Mouse (Mus musculus) cerebellum, adult (tissue): ENCODE measurements around the gene Lrit2.
A peak's percentile ranks its signal among the peaks of the same experiment; 100 is the strongest.

Experiments used
- ATAC-seq: cut with Nextera tagmentation; 2 replicates; pipeline ENCODE4 v1.9.2; 2017; ENCODE audit warnings: mild to moderate bottlenecking, moderate library complexity, mixed read lengths; ENCODE audit not compliant: insufficient number of reproducible peaks, low FRiP score, low TSS enrichment

Lrit2 gene

GRCm38 (mm10) chr14:37067629-37068028 is at the start of gene Lrit2:
Gene Lrit2, plus strand, starts transcription at chr14:37067929.
- no peak for ATAC-seq

GRCm38 (mm10) chr14:37027248-37027933 is 40.3 kb upstream of the Lrit2 start:
- ATAC-seq, result no peak

- ATAC-seq, result no peak
Measured at GRCm38 (mm10) chr14:37027951-37028350, 39.8 kb upstream of the Lrit2 start.

GRCm38 (mm10) chr14:37028555-37028954 is 39.2 kb upstream of the Lrit2 start:
- no peak for ATAC-seq

- 0 out of 2 replicates have a peak, but pooled peaks have one; percentile 6 for ATAC-seq
Measured at GRCm38 (mm10) chr14:37032481-37033104, 35.1 kb upstream of the Lrit2 start.

- peak; percentile 79 for ATAC-seq
Measured at GRCm38 (mm10) chr14:37033241-37033640, 34.5 kb upstream of the Lrit2 start.

- ATAC-seq, result no peak
Measured at GRCm38 (mm10) chr14:37034432-37034831, 33.3 kb upstream of the Lrit2 start.

- ATAC-seq, result no peak
Measured at GRCm38 (mm10) chr14:37048914-37049410, 18.8 kb upstream of the Lrit2 start, which contains the start of gene Rgr. Gene Rgr, minus strand, starts transcription at chr14:37048964.

- ATAC-seq, result no peak
Measured at GRCm38 (mm10) chr14:37064849-37065248, 2.9 kb upstream of the Lrit2 start.

GRCm38 (mm10) chr14:37066636-37067035 is 1.1 kb upstream of the Lrit2 start:
- no peak for ATAC-seq

GRCm38 (mm10) chr14:37068516-37068915 is 787 bp downstream of the Lrit2 start:
- no peak for ATAC-seq

GRCm38 (mm10) chr14:37080724-37081123 is 13.0 kb downstream of the Lrit2 start:
- no peak for ATAC-seq

GRCm38 (mm10) chr14:37083755-37084154 is 16.0 kb downstream of the Lrit2 start:
- ATAC-seq, result no peak

- ATAC-seq, result no peak
Measured at GRCm38 (mm10) chr14:37094436-37094835, 26.7 kb downstream of the Lrit2 start.

GRCm38 (mm10) chr14:37095556-37095955 is 27.8 kb downstream of the Lrit2 start:
- no peak for ATAC-seq

- ATAC-seq, result peak; percentile 28; the same call in 1 of the 2 replicates
Measured at GRCm38 (mm10) chr14:37097956-37098530, 30.3 kb downstream of the Lrit2 start, which contains the start of gene Cdhr1. Gene Cdhr1, minus strand, starts transcription at chr14:37098347.

GRCm38 (mm10) chr14:37101531-37101930 is 33.8 kb downstream of the Lrit2 start:
- ATAC-seq, result no peak

- ATAC-seq, result no peak
Measured at GRCm38 (mm10) chr14:37102484-37102883, 34.8 kb downstream of the Lrit2 start.

GRCm38 (mm10) chr14:37104747-37105146 is 37.0 kb downstream of the Lrit2 start:
- ATAC-seq, result no peak

- ATAC-seq, result no peak
Measured at GRCm38 (mm10) chr14:37105846-37106245, 38.1 kb downstream of the Lrit2 start.

- ATAC-seq, result no peak
Measured at GRCm38 (mm10) chr14:37109460-37109859, 41.7 kb downstream of the Lrit2 start.
